Mouse (Mus musculus): ENCODE results near the gene Gm4307.
A peak's percentile ranks its signal among the peaks of the same experiment; 100 is the strongest.
"Not testable (repeated sequence)": the region's sequence is repeated elsewhere in the genome, so short reads cannot be mapped to it uniquely, and the experiment has no call there.

Gm4307 gene

GRCm38 (mm10) chr10:100361038-100361437 is at the start of gene Gm4307:
Gene Gm4307 (plus strand): TSS chr10:100361338.
- not testable (repeated sequence) for DNase-seq (ENCODE audit: low spot score in 2 of 2)

GRCm38 (mm10) chr10:100335376-100335775 is 25.8 kb upstream of the Gm4307 start, which contains the start of gene Gm4301:
Gene Gm4301 (plus strand): TSS chr10:100335676.
- DNase-seq (ENCODE audit: low spot score in 2 of 2) = not testable (repeated sequence)

GRCm38 (mm10) chr10:100340536-100340935 is 20.6 kb upstream of the Gm4307 start, which contains the start of gene Gm4302:
Gene Gm4302 (plus strand): TSS chr10:100340836.
- not testable (repeated sequence) for DNase-seq (ENCODE audit: low spot score in 2 of 2)

- DNase-seq (ENCODE audit: low spot score in 2 of 2) = not testable (repeated sequence)
Observed at GRCm38 (mm10) chr10:100345672-100346071, 15.5 kb upstream of the Gm4307 start, which contains the start of gene Gm4303. Gene Gm4303 (plus strand): TSS chr10:100345972.

GRCm38 (mm10) chr10:100350793-100351192 is 10.3 kb upstream of the Gm4307 start, which contains the start of gene Gm4305:
Gene Gm4305 (plus strand): TSS chr10:100351093.
- not testable (repeated sequence) for DNase-seq (ENCODE audit: low spot score in 2 of 2)

- peak in 1 of 2 experiments; percentile 1 for DNase-seq (ENCODE audit: low spot score in 2 of 2)
Observed at GRCm38 (mm10) chr10:100356841-100357240, 4.3 kb upstream of the Gm4307 start.

- not testable (repeated sequence) for DNase-seq (ENCODE audit: low spot score in 2 of 2)
Observed at GRCm38 (mm10) chr10:100382460-100382859, 21.3 kb downstream of the Gm4307 start, which contains the start of gene Gm4312. Gene Gm4312 (minus strand): TSS chr10:100382560.

- not testable (repeated sequence) for DNase-seq (ENCODE audit: low spot score in 2 of 2)
Observed at GRCm38 (mm10) chr10:100402301-100402700, 41.2 kb downstream of the Gm4307 start.

All from heart, adult 9 months (tissue).